Mouse (Mus musculus) limb, embryonic 10.5 days (tissue): Measurements from ENCODE around the gene Camk2n1. TPM values are rescaled to one million over a fixed set of nuclear protein-coding genes. Genes with fewer than 3 reads are reported as not detected.

ENCODE experiments used
- DNase-seq: peaks from one replicate; pipeline ENCODE4 v3.0.0-alpha.2; 2017; ENCODE audit warnings: low spot score
- H3K27ac ChIP-seq: fragments of 300-500 bp; sonication (generic); 2 replicates; pipeline ENCODE4 v1.5.1; 2016; ENCODE audit warnings: mild to moderate bottlenecking
- H3K27me3 ChIP-seq: fragments of 300-500 bp; sonication (generic); 2 replicates; pipeline ENCODE4 v1.6.1; 2016; ENCODE audit warnings: low read depth, mild to moderate bottlenecking; ENCODE audit not compliant: poor library complexity, severe bottlenecking
- H3K36me3 ChIP-seq: fragments of 300-500 bp; sonication (generic); 2 replicates; pipeline ENCODE4 v1.6.1; 2016; ENCODE audit warnings: mild to moderate bottlenecking, moderate library complexity
- H3K4me1 ChIP-seq: fragments of 300-500 bp; sonication (generic); 2 replicates; pipeline ENCODE4 v1.6.1; 2016
- H3K4me3 ChIP-seq: fragments of 300-500 bp; sonication (generic); 2 replicates; pipeline ENCODE4 v1.5.1; 2016; ENCODE audit warnings: mild to moderate bottlenecking, moderate library complexity
- H3K9me3 ChIP-seq: fragments of 300-500 bp; sonication (generic); replicated peaks from 2 replicates; pipeline ENCODE4 v1.6.1; 2016; ENCODE audit warnings: mild to moderate bottlenecking
- WGBS: fragments of 180-500 bp; shearing (Covaris S2); methylation state at CpG from one replicate; pipeline ENCODE4 v1.1.7; 2016; 5-methylcytosine and 5-hydroxymethylcytosine counted together
- polyA plus RNA-seq: library from polyadenylated mRNA; unstranded; fragments of >200 nt; fragmentation: Nextera tagmentation; extraction: Ambion mirVana; gene quantifications from 2 replicates; pipeline ENCODE4 v1.2.1, GENCODE M21; 2016

The Camk2n1 gene
- polyA plus RNA-seq, 1 experiment from 2014 or later = 0.60 TPM

- Histone ChIP-seq H3K36me3 (no peaks in the 10 kb centered on the region), H3K27me3 (peaks cover 90% of the 10 kb centered on the region), H3K9me3 (no peaks in the 10 kb centered on the region), H3K27ac (no peak overlapping the region), H3K4me1 (peaks cover 51% of the 10 kb centered on the region), H3K4me3 (no peak overlapping the region)
- WGBS = 29% methylated on average over 15 of the region's 15 CpGs
- no peak for DNase-seq
These were observed 1.6 kb upstream of the Camk2n1 start for GRCm38 (mm10) chr4:138452306-138453096.

GRCm38 (mm10) chr4:138453097-138453752 lies 889 bp upstream of the Camk2n1 start:
- peaks cover 44% of the 10 kb centered on the region for H3K4me1 ChIP-seq
- peak; percentile 73 for DNase-seq
- peak overlapping the region; percentile 90 for H3K4me3 ChIP-seq
- peaks cover 90% of the 10 kb centered on the region for H3K27me3 ChIP-seq
- 4% methylated on average over 19 of the region's 19 CpGs for WGBS
- H3K9me3 ChIP-seq = no peaks in the 10 kb centered on the region
- no peaks in the 10 kb centered on the region for H3K36me3 ChIP-seq
- H3K27ac ChIP-seq = peak overlapping the region; percentile 89

- no peaks in the 10 kb centered on the region for H3K9me3 ChIP-seq
- H3K36me3 ChIP-seq = no peaks in the 10 kb centered on the region
- H3K4me3 ChIP-seq = peak overlapping the region; percentile 90
- H3K27ac ChIP-seq = peak overlapping the region; percentile 89
- under 1% methylated on average over 74 of the region's 78 CpGs for WGBS
- peak; percentile 78 for DNase-seq
- H3K27me3 ChIP-seq = peaks cover 91% of the 10 kb centered on the region
- peaks cover 42% of the 10 kb centered on the region for H3K4me1 ChIP-seq
These were observed 542 bp downstream of the Camk2n1 start for GRCm38 (mm10) chr4:138454571-138455140.

GRCm38 (mm10) chr4:138455141-138455955 lies 1.2 kb downstream of the Camk2n1 start:
- Histone ChIP-seq H3K4me1 (peaks cover 42% of the 10 kb centered on the region), H3K4me3 (peak overlapping the region; percentile 90), H3K27me3 (peaks cover 90% of the 10 kb centered on the region), H3K36me3 (no peaks in the 10 kb centered on the region), H3K27ac (peak overlapping the region; percentile 89), H3K9me3 (no peaks in the 10 kb centered on the region)
- peak; percentile 72 for DNase-seq
- WGBS = under 1% methylated on average over 58 of the region's 58 CpGs

GRCm38 (mm10) chr4:138455956-138456341 lies 1.8 kb downstream of the Camk2n1 start:
- H3K4me1 ChIP-seq = peaks cover 42% of the 10 kb centered on the region
- peaks cover 93% of the 10 kb centered on the region for H3K27me3 ChIP-seq
- H3K27ac ChIP-seq = peak overlapping the region; percentile 89
- DNase-seq = peak; percentile 54
- no peaks in the 10 kb centered on the region for H3K9me3 ChIP-seq
- no peaks in the 10 kb centered on the region for H3K36me3 ChIP-seq
- under 1% methylated on average over 17 of the region's 17 CpGs for WGBS
- peak overlapping the region; percentile 90 for H3K4me3 ChIP-seq

GRCm38 (mm10) chr4:138456536-138456935 lies 2.4 kb downstream of the Camk2n1 start:
- Histone ChIP-seq H3K4me3 (peak overlapping the region; percentile 90), H3K9me3 (no peaks in the 10 kb centered on the region), H3K4me1 (peaks cover 42% of the 10 kb centered on the region), H3K27ac (no peak overlapping the region; the same call in 1 of the 2 replicates), H3K27me3 (peaks cover 93% of the 10 kb centered on the region), H3K36me3 (no peaks in the 10 kb centered on the region)
- DNase-seq = no peak
- WGBS = 8% methylated on average over 8 of the region's 8 CpGs

- DNase-seq = no peak
- H3K4me1 ChIP-seq = peaks cover 42% of the 10 kb centered on the region
- peaks cover 93% of the 10 kb centered on the region for H3K27me3 ChIP-seq
- H3K4me3 ChIP-seq = no peak overlapping the region
- no peaks in the 10 kb centered on the region for H3K9me3 ChIP-seq
- H3K36me3 ChIP-seq = no peaks in the 10 kb centered on the region
- WGBS = 47% methylated on average over 4 of the region's 4 CpGs
- no peak overlapping the region for H3K27ac ChIP-seq
These were observed 3.0 kb downstream of the Camk2n1 start for GRCm38 (mm10) chr4:138457091-138457490.

- Histone ChIP-seq H3K9me3 (no peaks in the 10 kb centered on the region), H3K27ac (no peak overlapping the region), H3K4me3 (no peak overlapping the region), H3K36me3 (no peaks in the 10 kb centered on the region), H3K4me1 (peaks cover 44% of the 10 kb centered on the region), H3K27me3 (peaks cover 90% of the 10 kb centered on the region)
- 81% methylated on average over 7 of the region's 7 CpGs for WGBS
- no peak for DNase-seq
These were observed 4.1 kb downstream of the Camk2n1 start for GRCm38 (mm10) chr4:138458171-138458570.

- no peak for DNase-seq
- 49% methylated on average over 5 of the region's 5 CpGs for WGBS
These were observed 4.8 kb downstream of the Camk2n1 start for GRCm38 (mm10) chr4:138458735-138459440.

GRCm38 (mm10) chr4:138459775-138460174 lies 5.7 kb downstream of the Camk2n1 start:
- DNase-seq = no peak
- no peaks in the 10 kb centered on the region for H3K36me3 ChIP-seq
- no peak overlapping the region for H3K4me3 ChIP-seq
- peaks cover 87% of the 10 kb centered on the region for H3K27me3 ChIP-seq
- H3K9me3 ChIP-seq = no peaks in the 10 kb centered on the region
- peaks cover 46% of the 10 kb centered on the region for H3K4me1 ChIP-seq
- H3K27ac ChIP-seq = no peak overlapping the region
- WGBS = 82% methylated on average over 6 of the region's 6 CpGs

More at GRCm38 (mm10) chr4:138458735-138459440, 4.8 kb downstream of the Camk2n1 start:
- H3K27ac ChIP-seq = no peak overlapping the region
- no peak overlapping the region for H3K4me3 ChIP-seq
- H3K27me3 ChIP-seq = peaks cover 82% of the 10 kb centered on the region
- H3K9me3 ChIP-seq = no peaks in the 10 kb centered on the region
- H3K36me3 ChIP-seq = no peaks in the 10 kb centered on the region
- peaks cover 44% of the 10 kb centered on the region for H3K4me1 ChIP-seq

GRCm38 (mm10) chr4:138460910-138461309 lies 6.8 kb downstream of the Camk2n1 start:
- WGBS = 30% methylated on average over 9 of the region's 9 CpGs
- DNase-seq = no peak
- H3K27ac ChIP-seq = no peak overlapping the region
- peaks cover 46% of the 10 kb centered on the region for H3K4me1 ChIP-seq
- H3K4me3 ChIP-seq = no peak overlapping the region
- H3K36me3 ChIP-seq = no peaks in the 10 kb centered on the region
- no peaks in the 10 kb centered on the region for H3K9me3 ChIP-seq
- peaks cover 87% of the 10 kb centered on the region for H3K27me3 ChIP-seq

- Histone ChIP-seq H3K27me3 (peaks cover 87% of the 10 kb centered on the region), H3K4me3 (no peak overlapping the region), H3K27ac (no peak overlapping the region), H3K36me3 (no peaks in the 10 kb centered on the region), H3K9me3 (no peaks in the 10 kb centered on the region), H3K4me1 (peaks cover 42% of the 10 kb centered on the region)
- WGBS = 93% methylated on average over 5 of the region's 5 CpGs
- DNase-seq = no peak
These were observed 7.4 kb downstream of the Camk2n1 start for GRCm38 (mm10) chr4:138461471-138461870.
